Mouse (Mus musculus): ENCODE results near the gene Babam1.

Babam1 gene

DNA sequence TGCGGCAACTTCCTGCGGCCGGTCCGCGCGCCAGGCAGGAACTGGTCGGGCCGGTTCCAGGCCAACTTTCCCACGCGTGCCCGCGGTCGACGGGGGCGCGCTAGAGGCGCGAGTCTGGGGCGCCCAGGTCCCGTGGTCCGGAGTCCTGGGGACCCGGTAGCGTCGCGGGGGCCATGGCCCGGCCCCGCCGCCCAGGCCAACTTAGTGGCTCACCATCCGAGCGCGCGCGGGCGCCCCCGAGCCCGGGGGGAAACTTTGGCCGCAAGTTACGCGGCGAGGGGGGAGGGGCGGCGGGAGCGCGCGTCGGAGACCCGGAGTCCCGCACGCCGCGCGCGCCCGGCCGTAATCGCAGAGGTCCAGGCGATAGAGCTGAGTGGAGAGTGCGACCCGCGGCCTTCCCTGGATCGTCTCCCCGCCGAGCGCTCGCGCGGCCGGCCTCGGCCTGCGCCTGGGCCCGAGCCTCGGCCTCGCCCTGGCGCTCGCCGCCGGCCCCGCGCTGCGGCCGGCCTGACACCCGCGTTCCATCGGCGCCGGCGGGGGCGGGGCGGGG, 15.2 kb upstream of the Babam1 start, which contains the start of gene Nr2f6:
Nr2f6 (minus strand) TSS at position 540 of the 550 bp plus-strand sequence.
- DNase-seq (ENCODE audit: low spot score in 2 of 2): peak in 1 of 2 experiments; percentile 53

DNA sequence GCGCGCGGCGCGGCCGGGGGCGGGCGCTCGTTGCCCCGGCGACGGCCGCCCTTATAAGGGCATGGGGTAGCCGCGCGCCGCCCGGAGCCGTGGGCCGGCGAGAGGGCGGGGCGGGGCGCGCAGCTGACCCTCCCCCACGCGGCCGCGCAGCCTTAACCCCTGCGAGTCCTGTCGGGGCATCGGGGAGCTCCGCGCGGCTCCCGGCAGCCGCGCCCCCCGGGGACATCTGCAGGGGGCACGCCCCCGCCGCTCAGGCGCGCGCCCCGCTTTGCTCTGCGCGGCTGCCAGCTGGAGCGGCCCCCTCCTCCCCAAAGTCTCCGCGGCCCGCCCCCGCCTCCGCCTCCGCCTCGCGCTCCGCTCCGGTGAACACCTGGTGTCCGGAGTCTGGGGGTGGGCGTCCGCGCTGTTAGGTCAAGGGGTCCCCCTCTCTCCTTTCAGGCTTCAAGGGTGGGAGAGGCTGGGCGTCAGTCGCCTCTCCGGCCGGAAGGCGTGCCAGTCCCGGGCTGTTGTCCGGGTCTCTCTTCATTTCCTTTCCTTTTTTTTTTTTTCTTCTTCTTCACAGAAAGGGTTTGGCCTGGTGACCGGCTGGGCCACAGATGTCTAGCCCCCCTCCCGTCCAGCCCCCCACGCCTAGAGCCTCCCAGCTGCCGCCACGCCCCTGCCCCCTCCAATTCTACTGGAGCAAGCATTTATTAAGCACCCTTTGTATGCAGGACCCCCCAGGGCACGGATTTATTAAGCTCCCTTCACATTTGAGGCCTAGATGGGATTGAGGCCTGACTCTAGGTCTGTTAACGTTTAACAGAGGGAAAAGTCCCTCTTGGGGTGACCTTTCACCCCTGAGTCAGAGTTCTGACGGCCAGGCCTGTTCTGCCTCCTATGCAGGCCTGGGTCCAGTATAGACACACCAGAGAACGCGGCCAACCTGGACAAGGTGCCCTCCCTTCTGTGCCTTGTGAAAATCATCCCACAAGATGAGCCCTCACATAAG, 14.4 kb upstream of the Babam1 start:
- peak; percentile 80 to 82 for DNase-seq (ENCODE audit: low spot score in 2 of 2)

DNA sequence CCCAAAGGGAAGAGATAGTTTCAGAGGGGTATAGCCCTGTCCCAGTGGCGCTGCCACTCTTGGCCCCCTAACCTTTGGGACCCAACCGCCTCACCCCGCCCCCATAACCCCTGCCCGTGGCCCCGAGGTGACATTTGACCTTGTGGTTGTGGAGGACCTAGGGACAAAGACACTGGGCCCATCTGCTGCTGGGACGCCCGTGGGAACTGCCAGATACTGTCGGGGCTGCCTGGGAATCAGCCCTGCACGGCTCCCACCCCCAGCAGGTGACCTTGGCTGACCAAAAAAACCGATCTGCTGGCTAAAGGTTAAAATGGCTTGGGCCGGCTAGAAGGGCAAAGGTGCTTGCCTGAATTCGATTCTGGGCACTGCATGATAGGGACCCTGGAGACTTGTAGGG, 13.3 kb upstream of the Babam1 start:
- DNase-seq (ENCODE audit: low spot score in 2 of 2): no peak

DNA sequence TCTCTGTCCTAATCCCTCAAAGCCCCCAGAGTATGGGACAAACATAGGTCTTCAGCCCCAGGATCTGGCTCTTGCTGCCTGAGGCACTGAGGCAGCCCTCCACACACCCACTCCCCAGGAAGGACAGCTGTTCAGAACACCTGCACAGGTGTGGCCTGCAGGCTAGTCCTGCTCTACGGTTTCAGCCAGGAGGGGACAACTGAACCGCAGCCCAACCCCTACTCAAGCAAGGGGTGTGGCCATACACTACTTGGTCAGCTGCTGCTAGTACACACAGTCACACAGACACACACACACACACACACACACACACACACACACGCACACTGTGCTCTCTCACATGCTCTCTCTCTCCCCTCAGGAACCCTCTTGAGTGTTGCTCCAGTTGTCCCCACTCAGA, 12.8 kb upstream of the Babam1 start:
- DNase-seq (ENCODE audit: low spot score in 2 of 2): no peak

DNA sequence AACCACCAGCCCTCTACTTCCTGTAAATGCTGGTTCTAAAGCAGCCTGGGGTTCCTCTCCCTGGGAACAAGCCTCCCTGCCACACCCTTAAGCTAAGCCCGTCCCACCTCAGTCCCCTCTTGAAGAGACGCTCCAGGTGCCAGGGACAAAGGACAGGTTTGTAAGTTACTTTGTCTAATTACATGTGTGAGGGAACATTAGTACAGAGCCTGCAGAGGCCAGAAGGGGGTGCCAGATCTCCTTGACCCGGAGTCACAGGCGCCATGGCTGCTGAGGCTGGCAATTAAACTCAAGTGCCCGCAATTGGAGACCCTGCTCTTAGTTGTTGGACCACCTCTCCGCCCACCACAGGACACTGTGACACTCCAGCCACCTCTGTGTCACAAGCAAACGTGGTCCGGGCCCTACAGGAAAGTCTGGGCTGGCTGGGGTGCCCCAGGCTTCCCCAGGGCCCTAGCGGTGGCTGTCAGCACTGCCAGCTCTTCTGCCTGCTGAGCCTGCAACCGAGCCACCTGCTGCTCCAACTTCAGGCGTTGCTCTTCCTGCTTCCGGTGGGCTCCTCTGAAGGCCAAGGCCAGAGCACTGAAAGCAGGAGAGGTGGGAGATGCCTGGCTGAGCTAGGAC, 11.3 kb upstream of the Babam1 start:
- DNase-seq (ENCODE audit: low spot score in 2 of 2): no peak

DNA sequence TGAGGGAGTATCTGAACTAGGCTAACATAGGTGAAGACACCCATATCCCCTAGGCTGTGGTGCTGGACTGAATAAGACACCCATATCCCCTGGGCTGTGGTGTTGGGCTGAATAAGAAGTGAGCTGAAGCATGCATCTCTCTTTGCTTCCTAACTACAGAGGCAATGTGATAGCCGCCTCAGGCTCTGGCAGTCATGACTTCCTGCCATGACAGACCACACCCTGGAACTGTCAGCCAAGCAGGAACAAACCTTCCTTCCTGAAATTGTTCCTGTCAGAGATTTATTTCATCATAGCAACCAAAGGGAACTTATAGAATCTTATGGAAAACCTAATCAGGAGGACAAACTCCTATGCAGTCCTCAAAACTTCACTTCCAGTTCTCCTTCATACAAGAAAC, 8.4 kb upstream of the Babam1 start:
- no peak for DNase-seq (ENCODE audit: low spot score in 2 of 2)

DNA sequence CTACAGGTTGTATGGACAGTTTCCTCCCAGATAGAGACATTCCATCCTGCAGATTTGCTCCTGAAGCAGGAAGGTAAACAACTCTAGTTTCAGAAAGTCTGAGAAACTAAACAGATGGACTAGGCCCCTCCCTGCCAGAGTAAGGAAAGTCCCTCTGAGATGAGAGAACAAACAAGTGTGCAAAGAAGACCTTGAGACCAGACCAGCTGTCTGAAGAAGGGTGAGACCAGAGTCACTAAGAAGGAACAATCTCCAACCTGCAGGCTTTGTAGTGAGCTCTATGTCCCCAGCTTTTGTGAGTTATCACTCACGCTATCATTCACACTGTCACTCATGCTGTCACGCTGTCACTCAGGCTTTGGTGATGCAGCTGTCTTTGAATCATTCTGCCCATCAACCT, 5.0 kb upstream of the Babam1 start:
- no peak for DNase-seq (ENCODE audit: low spot score in 2 of 2)

DNA sequence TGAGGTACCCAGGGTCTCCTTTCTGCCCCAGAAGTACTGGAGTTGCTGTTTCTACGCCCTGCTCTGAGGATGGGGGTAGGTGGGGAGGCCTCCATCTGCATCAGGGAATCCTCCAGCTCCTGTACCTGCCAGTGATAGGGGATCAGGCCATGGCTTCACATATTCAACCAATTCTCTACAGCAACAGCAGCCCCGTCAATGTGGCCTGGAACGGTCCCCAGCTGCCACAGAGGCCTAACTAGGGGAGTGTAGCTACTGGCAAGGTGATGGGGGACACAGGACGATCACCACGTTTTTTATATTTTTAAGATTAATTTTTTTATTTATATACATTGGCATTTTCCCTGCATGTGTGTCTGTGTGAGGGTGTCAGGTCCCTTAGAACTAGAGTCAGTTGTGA, 4.3 kb upstream of the Babam1 start:
- no peak for DNase-seq (ENCODE audit: low spot score in 2 of 2)

DNA sequence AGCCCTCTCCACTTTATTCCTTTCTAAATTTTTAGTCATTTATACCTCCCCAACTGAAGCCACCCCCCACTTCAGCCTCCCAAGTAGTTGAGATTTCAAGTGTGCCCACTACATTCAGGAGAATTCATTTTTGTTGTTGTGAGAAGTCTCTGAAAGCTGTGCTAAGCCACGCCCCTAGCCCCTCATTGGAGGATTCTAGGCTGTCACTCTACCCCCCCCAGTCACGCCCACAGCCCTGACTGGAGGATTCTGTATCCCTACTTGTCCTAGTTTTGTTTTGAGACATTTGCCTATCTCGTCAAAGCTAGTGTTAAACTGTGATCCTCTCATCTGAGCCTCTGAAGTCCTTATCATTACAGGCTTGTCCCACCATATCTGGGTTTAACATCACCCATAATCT, 3.8 kb upstream of the Babam1 start:
- DNase-seq (ENCODE audit: low spot score in 2 of 2): no peak

DNA sequence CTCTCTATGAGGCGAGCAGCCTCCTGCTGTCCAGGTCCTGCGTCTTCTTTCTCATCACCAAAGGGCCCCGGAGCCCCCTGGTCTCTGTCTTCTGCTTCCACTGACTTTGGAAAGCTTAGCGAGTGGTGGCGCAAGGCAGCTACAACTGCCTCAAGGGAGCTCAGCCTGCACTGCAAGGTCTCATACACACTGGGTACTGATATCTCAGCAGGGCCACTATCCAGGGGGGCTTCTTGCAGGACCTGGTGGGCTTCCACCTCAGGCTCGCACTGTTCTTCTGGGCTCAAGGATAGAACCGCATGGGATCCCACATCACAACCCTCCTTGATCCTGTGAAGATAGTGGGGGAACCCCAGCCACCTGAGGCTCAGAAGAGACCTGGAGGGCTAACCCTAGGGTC, 2.2 kb upstream of the Babam1 start:
- no peak for DNase-seq (ENCODE audit: low spot score in 2 of 2)

DNA sequence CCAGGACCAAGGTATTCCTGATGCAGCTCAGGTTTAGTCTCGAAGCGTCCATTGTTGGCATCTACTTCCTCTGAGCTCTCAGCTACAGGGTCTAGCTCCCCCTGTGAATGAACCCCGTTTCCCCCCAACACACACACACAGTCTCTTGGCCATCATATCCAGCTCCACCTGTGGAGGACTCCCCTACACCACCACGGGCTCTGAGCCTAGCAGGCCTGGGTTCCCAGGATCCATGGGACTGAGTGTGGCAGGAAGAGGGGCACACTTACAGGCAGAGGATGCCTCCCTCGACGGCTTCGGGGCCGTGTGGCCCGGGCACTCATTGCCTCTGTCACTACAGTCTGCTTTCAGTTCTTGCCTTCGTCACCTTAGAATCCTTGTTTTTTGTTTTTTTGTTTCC, 1.6 kb upstream of the Babam1 start:
- DNase-seq (ENCODE audit: low spot score in 2 of 2): no peak

DNA sequence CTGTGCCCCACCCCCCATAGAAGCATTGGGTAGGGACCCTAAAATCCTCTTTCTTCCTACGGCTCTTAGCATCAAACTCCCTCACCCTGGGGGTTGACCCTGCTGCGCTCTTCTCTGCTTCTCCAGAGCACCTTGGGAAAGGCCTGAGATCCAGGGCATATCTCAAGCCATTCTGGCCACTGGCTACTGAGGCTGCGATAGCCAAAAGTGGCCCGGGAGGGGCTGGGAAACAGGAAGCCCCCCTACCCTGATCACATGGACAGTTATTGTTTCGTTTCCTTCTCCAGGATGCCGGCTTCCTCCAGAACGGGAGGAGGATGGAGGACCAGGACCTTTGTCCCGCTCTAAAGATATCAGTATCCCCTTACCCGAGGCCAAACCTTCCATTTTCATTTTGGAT, 1.0 kb upstream of the Babam1 start, which contains the start of gene Ushbp1:
Ushbp1 (minus strand) TSS at position 174 of the 400 bp plus-strand sequence.
- no peak for DNase-seq (ENCODE audit: low spot score in 2 of 2)

DNA sequence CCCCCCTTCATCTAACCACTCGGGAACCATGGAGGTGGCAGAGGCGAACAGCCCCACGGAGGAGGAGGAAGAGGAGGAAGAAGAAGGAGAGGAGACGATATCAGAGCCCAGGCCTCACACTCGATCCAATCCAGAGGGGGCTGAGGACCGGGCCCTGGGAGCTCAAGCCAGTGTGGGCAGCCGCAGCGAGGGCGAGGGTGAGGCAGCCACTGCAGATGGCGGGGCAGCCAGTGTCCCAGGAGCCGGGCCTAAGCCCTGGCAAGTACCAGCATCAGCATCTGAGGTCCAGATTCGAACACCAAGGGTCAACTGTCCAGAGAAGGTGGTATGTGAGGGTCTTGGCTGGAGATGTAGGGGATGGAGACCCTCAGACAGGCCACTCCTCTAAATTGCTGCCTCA, 1.0 kb downstream of the Babam1 start:
- no peak for DNase-seq (ENCODE audit: low spot score in 2 of 2)

DNA sequence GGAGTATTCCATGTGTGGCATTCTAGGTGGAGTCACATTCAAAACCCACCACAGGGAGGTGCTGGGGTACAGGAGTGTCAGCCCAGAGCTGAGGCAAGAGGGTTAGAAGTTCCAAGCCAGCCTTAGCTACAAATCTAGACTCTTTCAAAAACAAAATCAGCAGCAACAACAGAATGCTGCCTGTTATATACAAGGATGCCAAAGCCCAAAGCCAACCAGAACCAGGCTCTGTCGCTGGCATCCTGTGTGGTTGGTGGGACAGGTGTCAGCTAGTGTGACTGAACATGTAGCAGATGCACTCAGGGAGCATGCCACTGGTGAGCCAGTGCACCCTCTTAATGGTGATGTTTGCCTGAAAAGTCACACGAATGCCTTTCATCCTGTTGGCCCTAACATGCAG, 4.2 kb downstream of the Babam1 start:
- no peak for DNase-seq (ENCODE audit: low spot score in 2 of 2)

DNA sequence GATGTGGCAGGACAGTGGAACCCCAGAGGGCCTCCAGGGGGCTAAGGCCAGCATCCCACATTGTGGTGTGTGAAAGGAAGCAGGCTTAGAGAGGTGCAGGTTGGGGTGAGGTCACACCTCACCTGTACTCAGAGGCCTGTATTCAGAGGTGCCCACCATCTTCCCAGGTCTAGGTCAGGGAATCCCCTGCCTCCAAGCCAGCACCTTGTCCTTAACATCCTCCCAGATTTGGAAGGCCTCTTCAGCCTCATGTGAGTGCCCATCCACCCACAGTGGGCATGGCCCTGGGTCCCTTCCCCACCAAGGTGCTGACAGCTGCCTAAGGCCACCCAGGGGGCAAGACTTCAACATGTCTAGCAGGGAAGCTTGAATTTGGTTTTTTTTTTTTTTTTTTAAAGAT, 4.8 kb downstream of the Babam1 start:
- DNase-seq (ENCODE audit: low spot score in 2 of 2): no peak

DNA sequence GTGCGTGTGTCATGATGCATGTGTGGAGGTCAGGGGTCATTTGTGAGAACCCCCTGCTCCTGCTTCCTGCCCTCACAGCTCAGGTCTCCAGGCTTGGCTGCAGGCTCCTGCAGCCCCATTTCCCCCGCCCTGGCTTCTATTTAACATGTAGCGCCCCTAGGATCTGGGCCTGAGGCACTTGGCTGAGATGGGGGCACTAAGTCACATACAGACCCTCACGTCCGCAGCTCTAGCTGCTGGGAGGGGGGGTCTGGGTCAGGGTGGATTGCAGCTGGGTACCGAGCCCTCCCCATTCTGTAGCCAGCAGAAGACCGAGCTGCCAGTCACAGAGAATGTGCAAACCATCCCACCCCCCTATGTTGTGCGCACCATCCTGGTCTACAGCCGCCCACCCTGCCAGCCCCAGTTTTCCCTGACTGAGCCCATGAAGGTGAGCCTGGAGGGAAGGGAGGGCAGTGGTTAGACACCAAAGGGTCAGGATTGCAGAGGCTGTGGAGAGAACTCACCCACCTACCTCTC, 5.8 kb downstream of the Babam1 start:
- no peak for DNase-seq (ENCODE audit: low spot score in 2 of 2)

DNA sequence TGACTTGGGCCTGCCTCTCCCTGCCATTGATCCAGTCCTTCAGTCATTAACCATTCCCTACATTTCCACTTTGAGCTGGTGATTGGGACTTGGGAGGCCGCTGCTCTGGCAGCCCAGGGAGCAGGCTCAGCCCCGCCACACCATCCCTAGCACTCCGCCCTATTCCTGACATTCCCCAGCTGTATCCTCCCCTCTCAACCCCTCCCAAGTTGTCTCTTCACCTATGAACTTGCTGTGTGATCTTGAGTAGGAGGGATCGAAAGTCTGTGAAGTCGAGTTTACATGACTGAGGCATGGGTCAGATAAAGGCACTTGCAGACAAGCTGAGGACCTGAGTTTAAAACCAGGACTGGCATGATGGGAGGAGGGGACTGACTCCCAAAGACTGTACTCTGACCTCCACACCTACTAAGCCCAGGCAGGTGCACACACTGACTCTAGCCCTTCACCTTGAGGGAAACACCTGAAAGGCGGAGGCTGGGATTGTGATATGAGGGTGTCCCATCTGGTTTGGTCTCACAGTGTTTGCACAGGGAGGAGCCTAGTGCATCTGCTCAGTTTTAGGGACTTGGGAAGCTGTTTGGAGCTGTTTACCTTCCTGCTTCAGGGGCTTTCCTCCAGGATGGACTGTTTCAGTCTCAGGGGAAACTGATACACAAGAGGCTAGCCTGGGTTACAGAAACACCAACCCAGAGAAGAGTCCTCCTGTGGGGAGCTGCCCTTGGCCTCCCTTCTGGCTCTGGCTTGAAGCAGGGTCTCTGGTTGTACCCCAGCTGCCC, 6.6 kb downstream of the Babam1 start:
- DNase-seq (ENCODE audit: low spot score in 2 of 2): no peak

DNA sequence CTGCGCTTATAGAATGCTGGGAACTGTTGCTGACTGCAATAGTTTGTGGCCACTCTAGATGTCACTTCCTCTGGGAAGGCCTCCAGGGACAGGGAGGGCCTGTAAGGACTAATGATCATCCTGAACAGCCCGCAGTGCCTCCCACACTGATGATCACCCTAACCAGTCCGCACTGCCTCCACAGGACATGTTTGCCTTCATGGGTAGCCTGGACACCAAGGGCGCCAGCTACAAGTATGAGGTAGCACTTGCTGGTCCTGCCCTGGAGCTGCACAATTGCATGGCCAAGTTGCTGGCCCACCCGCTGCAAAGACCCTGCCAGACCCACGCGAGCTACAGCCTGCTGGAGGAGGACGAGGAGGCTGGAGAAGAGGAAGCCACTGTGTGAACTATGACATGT, 7.3 kb downstream of the Babam1 start:
- DNase-seq (ENCODE audit: low spot score in 2 of 2): no peak

DNA sequence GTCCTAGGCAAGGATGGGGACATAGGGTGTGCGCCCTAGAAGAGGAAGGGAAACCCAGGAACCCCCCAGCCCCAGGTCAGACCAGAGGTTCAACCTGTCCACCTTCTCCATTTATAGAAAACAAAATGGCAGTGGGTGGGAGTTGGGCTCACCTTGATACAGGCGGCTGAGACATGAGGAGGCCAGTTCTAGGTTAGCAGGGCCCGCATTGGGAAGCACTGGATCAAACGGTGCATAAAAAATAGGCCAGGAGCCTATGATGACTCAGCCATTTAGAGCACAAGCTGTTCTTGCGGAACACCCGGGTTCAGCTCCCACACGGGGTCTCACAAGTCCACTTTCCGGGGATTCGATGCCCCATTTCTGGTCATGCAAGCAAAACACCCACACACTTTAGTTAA, 8.3 kb downstream of the Babam1 start:
- DNase-seq (ENCODE audit: low spot score in 2 of 2): no peak

DNA sequence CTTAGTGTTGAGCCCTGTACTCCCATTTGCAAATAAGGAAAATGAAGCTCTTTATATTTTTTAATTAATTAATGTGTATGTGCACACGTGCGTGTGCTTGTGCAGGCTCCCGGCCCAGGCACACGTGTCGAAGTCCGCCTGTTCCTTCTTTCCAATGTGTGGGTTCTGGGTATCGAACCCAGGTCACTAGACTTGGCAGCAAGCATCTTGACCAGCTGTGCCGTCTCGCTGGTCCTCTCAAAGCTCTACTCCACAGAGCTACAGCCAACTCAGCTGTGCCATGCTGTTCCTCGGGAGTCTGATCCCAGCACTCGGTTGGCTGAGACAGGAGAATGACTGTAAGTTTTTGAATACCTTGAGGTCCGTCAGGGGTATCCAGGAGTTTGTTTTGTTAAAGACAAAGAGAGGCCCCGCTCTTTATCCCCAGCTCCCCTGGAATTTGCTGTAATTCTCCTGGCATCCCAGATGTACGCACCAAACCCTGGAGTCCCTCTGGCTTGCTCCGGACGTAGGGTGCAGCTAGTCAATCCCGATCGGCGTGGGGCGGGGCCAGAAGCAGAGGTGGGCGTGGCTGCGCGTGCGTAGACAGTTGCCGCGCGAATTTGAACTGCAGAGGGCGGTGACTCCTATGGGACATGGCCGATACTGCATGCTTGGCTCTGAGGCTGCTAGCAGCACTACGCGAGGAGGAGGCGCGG, 8.9 kb downstream of the Babam1 start, which contains the start of gene Ankle1:
Ankle1 (plus strand) TSS at position 610 of the 698 bp plus-strand sequence.
- peak; percentile 90 to 94 for DNase-seq (ENCODE audit: low spot score in 2 of 2)
